Mouse (Mus musculus) MEL-GATA-1-ER (cell line): ENCODE measurements around the gene Zfp808.
"Not testable (repeated sequence)": the region's sequence is repeated elsewhere in the genome, so short reads cannot be mapped to it uniquely, and the experiment has no call there.

ENCODE experiments used
- DNase-seq: peaks from one replicate; pipeline ENCODE4 v3.0.0-alpha.2; 2012; ENCODE audit warnings: low read depth; ENCODE audit errors: extremely low read depth

Gene Zfp808

DNA sequence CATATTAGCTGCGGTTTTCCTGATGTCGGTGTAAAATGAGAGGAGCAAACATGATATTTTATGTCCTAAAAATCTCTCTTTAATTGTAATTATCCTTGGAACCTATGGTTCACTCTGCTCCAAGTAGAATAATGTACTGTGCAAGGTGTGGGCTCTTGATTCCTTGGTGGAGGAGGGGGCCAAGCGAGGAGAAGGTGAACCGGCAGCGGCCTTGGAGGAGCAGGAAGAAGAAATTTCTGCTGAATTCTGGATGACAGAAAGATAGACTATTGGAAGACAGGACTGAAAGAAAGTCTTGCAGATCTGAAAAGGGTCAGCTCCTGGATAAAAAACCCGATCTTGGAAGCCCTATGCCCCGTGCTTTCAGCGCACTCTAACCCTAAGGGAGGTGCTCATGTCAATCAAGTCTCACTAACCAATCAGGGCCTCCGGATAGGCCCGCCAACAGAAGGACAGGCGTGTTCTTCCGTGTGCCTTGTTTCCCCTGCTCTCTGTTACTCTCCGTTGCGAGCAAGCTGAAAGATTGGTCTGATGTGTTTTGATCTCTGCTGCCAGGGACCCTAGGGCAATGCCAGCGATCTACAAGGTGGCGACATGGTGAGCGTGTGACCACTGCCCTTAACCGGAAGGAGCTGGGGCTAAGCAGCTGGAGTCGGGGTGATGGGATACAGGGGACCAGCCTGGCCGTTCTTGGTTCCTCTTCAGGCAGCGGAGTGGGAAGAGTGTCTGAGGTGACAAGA lies at the start of gene Zfp808:
Gene Zfp808, plus strand, starts transcription at position 455 of the 740 bp plus-strand sequence.
- DNase-seq = peak; percentile 69

DNA sequence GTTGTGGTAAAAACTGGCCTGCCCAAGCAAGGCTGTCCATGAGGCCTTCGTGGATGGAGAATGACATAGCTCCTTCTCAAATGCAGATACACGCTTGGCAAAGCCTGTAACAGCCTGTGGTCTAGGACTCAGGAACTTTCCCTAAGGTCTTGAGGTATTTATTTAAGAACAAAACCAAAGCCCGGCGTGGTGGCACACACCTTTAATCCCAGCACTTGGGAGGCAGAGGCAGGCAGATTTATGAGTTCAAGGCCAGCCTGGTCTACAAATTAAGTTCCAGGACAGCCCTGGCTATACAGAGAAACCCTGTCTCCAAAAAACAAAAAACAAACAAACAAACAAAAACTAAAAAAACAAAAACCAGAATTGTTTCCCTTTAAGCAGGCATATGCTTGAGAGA lies 30.9 kb upstream of the Zfp808 start:
- DNase-seq = not testable (repeated sequence)

DNA sequence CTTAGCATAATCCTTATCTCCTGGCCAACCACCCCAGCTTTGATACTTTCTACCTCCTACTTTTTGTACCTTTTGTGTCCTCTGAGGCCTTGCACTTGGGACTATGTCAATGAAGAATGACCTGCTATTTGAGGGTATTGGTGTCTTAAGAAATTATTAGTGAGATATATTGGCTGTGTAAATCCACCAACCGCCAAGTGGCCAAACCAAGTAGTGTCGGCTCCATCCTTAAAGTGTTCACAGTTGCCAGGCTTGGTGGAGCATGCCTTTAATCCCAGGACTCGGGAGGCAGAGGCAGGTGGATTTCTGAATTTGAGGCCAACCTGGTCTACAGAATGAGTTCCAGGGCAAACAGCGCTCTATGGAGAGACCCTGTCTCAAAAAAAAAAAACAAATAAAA lies 30.2 kb upstream of the Zfp808 start:
- not testable (repeated sequence) for DNase-seq

DNA sequence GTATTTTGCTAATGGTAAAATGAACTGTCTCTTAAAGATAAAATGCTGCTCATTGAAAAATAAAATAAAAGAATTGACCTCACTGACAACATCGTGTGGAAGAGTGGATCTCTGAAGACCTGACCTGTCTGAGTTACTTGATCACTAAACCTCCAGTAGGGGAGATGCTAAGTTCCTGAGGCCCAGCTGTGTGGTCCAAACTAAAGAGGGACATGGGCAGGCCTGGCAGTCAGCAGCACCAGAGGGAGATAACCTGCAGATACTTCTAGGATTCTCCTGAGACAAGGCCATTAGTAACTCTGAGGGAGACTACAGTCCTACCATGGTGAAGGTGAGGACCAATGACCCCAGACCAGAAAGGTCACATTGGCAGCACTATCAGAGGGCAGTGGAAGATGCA lies 27.3 kb upstream of the Zfp808 start:
- not testable (repeated sequence) for DNase-seq

DNA sequence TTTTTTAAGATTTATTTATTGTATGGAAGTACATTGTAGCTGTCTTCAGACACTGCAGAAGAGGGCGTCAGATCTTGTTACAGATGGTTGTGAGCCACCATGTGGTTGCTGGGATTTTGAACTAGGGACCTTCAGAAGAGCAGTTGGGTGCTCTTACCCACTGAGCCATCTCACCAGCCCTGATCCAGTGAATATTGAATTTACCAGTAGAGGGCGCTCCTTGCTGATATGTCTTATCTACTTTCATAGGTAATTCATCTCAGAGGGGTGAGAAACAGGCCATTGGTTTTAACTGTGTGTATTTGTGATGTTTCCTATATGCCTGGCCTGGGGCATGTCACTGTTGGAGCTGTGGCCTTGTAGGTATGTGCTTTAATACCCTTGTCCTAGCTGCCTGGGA lies 13.8 kb upstream of the Zfp808 start:
- DNase-seq = peak; percentile 14

DNA sequence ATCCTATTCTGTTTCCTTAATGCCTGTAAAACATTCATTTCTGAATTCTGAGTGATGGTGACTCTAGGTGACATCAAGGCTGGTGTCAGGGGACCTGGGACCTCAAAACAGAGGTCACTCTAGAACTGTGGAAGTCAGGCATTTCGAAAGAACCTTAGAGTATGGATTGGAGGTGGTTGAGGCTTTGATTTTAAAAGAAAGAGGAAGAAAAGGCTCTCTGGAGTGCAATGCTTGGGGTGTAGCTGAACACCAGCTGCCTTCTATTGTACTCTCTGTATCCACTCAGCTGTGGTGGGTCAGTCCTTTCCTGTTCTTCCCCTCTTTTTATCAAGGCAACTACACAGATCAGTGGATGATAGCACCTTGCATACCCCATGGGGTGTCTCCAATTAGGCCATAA lies 8.1 kb upstream of the Zfp808 start:
- DNase-seq = not testable (repeated sequence)

DNA sequence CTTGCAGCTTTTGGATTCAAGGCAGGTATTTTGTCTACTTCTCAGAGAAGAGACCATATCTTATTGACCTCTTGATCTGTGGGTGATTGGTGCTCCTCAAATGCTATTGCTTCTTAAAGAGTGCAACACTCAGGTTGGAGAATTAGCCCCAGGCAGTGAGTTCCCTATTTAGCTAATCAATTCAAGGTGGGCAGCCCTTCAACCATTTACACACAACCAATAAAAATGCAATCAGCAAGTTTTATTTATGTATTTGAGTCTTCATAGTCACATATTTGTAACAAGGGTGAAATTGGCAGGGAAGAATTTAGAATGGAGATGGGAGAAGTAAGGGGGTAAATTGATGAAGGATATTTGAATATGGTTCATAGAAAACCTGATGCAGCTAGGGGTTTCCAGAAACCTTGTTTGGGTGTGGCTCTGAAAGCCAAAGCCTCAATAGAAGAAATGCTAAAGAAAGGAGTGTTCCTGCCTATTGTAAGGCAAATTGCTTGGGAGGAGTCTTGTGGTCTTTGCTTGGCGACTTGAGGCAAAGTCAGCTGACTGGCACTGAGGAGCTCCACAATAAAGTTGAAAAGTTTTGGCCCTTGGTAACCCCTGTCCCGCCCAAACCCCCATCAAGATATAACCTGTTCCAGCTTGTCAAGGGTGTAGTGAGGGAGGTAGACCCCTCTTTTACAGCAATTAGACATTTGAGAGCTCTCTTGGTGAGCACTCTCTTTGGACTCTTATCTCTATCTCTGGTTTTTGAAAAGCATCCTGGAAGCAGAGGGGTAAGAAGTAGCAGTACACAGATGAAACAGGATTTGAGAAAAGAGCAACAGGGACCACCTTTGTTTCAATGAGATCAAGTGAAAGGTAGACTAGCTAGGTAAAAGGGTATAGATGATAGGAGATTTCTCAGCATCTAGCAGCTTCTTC lies 52.4 kb downstream of the Zfp808 start:
- not testable (repeated sequence) for DNase-seq

DNA sequence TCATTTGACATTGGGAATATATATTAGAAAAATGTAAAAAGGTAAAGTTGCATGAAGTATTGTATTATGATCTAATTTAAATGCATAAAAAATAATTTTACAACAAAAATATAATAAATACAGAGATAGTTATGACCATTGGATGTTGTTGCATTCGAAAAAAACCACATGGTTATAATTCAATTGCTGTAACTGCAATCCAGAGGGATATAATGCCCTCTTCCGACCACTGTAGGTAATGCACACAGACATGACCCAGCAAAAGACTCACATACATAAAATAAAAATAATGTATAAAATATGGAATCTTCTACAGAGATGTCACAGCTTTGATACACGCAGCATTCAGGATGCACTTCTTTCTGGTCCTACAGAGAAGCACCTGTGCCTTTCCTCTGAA lies 115.6 kb downstream of the Zfp808 start:
- DNase-seq = no peak

DNA sequence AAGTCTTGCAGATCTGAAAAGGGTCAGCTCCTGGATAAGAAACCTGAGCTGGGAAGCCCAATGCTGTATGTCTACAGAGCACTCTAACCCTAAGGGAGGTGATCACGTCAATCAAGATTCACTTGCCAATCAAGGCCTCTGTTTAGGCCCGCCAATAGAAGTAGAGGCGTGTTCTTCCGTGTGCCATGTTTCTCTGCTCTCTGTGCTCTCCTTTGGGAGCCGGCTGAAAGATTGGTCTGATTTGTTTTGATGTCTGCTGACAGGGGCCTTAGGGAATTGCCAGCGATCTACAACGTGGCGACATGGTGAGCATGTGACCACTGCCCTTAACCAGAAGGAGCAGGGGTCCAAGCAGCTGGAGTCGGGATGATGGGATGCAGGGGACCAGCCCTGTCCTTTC lies 125.5 kb downstream of the Zfp808 start:
- not testable (repeated sequence) for DNase-seq

DNA sequence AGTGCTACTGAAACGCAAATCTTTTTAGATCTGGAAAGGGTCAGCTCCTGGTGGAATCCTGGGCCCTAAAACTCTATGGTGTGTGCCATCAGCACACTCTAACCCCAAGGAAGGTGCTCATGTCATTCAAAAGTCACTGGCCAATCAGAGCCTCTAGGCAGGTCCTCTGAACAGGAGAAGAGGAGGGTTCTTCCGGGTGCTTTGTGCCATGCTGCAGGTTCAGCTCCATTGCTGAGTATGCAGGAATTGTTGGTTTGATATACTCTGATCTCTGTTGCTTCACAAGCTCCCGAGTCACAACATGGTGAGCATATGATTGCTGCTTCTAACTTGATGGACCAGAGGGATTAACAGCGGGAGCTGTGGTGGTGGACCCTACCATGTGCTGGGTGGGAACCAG lies 133.7 kb downstream of the Zfp808 start:
- no peak for DNase-seq
